Mouse (Mus musculus): ENCODE measurements around the gene Kcnma1.

Kcnma1 gene

GRCm38 (mm10) chr14:23688513-23688912 lies 325.8 kb downstream of the Kcnma1 start:
- DNase-seq (ENCODE audit: low spot score in 2 of 2) = no peak

- DNase-seq (ENCODE audit: low spot score in 2 of 2) = no peak
Observed at GRCm38 (mm10) chr14:23684463-23685066, 329.7 kb downstream of the Kcnma1 start.

GRCm38 (mm10) chr14:23682758-23683157 lies 331.5 kb downstream of the Kcnma1 start:
- peak; percentile 36 to 37 for DNase-seq (ENCODE audit: low spot score in 2 of 2)

- DNase-seq (ENCODE audit: low spot score in 2 of 2) = no peak
Observed at GRCm38 (mm10) chr14:23679378-23679777, 334.9 kb downstream of the Kcnma1 start.

GRCm38 (mm10) chr14:23666420-23666819 lies 347.9 kb downstream of the Kcnma1 start:
- DNase-seq (ENCODE audit: low spot score in 2 of 2) = no peak

GRCm38 (mm10) chr14:23651682-23652081 lies 362.6 kb downstream of the Kcnma1 start:
- no peak for DNase-seq (ENCODE audit: low spot score in 2 of 2)

- no peak for DNase-seq (ENCODE audit: low spot score in 2 of 2)
Observed at GRCm38 (mm10) chr14:23650126-23650525, 364.2 kb downstream of the Kcnma1 start.

- DNase-seq (ENCODE audit: low spot score in 2 of 2) = no peak
Observed at GRCm38 (mm10) chr14:23645361-23646063, 368.8 kb downstream of the Kcnma1 start.

- no peak for DNase-seq (ENCODE audit: low spot score in 2 of 2)
Observed at GRCm38 (mm10) chr14:23643162-23643561, 371.1 kb downstream of the Kcnma1 start.

GRCm38 (mm10) chr14:23640665-23641064 lies 373.6 kb downstream of the Kcnma1 start:
- no peak for DNase-seq (ENCODE audit: low spot score in 2 of 2)

GRCm38 (mm10) chr14:23638078-23638695 lies 376.1 kb downstream of the Kcnma1 start:
- DNase-seq (ENCODE audit: low spot score in 2 of 2) = no peak

GRCm38 (mm10) chr14:23635903-23636302 lies 378.4 kb downstream of the Kcnma1 start:
- no peak for DNase-seq (ENCODE audit: low spot score in 2 of 2)

- no peak for DNase-seq (ENCODE audit: low spot score in 2 of 2)
Observed at GRCm38 (mm10) chr14:23633011-23633595, 381.2 kb downstream of the Kcnma1 start.

- no peak for DNase-seq (ENCODE audit: low spot score in 2 of 2)
Observed at GRCm38 (mm10) chr14:23626925-23627324, 387.4 kb downstream of the Kcnma1 start.

- no peak for DNase-seq (ENCODE audit: low spot score in 2 of 2)
Observed at GRCm38 (mm10) chr14:23626114-23626513, 388.2 kb downstream of the Kcnma1 start.

GRCm38 (mm10) chr14:23625436-23625835 lies 388.9 kb downstream of the Kcnma1 start:
- no peak for DNase-seq (ENCODE audit: low spot score in 2 of 2)

GRCm38 (mm10) chr14:23624455-23624854 lies 389.8 kb downstream of the Kcnma1 start:
- DNase-seq (ENCODE audit: low spot score in 2 of 2) = no peak

GRCm38 (mm10) chr14:23620685-23621084 lies 393.6 kb downstream of the Kcnma1 start:
- no peak for DNase-seq (ENCODE audit: low spot score in 2 of 2)

- DNase-seq (ENCODE audit: low spot score in 2 of 2) = no peak
Observed at GRCm38 (mm10) chr14:23618973-23619372, 395.3 kb downstream of the Kcnma1 start.

GRCm38 (mm10) chr14:23618081-23618480 lies 396.2 kb downstream of the Kcnma1 start:
- DNase-seq (ENCODE audit: low spot score in 2 of 2) = no peak

GRCm38 (mm10) chr14:23610054-23610453 lies 404.2 kb downstream of the Kcnma1 start:
- DNase-seq (ENCODE audit: low spot score in 2 of 2) = no peak

- peak; percentile 2 to 7 for DNase-seq (ENCODE audit: low spot score in 2 of 2)
Observed at GRCm38 (mm10) chr14:23605740-23606139, 408.6 kb downstream of the Kcnma1 start.

GRCm38 (mm10) chr14:23602937-23603336 lies 411.4 kb downstream of the Kcnma1 start:
- DNase-seq (ENCODE audit: low spot score in 2 of 2) = no peak

Data from heart, adult 9 months (tissue).